Mouse (Mus musculus): ENCODE measurements at regions not wholly inside any gene's neighbourhood (a gene's known extent, or its start where the extent isn't known, plus 50 kb on each side); places are given as distances from the start of the nearest gene placed in this dataset.

DNA sequence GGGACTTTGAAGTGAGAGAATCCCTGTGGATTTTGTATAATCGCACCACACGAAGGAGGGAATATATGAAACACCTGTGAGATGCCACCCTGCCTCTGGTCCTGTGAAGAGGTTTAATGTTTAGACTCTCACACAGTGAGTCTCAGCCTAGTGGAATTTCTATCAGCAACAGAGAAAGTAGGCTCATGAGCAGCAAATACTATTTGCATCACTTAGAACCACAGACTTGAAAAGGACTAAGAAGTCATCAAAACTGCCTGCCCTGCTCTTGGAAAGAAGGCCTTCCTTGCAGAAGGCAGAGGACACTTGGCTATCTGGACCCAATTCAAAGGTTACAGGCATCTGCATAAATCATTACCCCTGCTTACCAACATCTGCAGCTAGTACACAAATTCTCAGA is 662.1 kb upstream of the Nrsn1 start:
- peak; percentile 35 for ATAC-seq (replicated peaks)
- H3K4me1 ChIP-seq = peaks cover 30% of the 10 kb centered on the region
- no peaks in the 10 kb centered on the region for H3K27me3 ChIP-seq (replicated peaks)
- peak overlapping the region; percentile 79 for H3K27ac ChIP-seq
- WGBS = 11% methylated on average over 2 of the region's 2 CpGs
- H3K4me2 ChIP-seq = no peak overlapping the region
- H3K36me3 ChIP-seq (replicated peaks) = no peaks in the 10 kb centered on the region
- H3K4me3 ChIP-seq = no peak overlapping the region
- no peaks in the 10 kb centered on the region for H3K9me3 ChIP-seq
- H3K9ac ChIP-seq = no peak overlapping the region

DNA sequence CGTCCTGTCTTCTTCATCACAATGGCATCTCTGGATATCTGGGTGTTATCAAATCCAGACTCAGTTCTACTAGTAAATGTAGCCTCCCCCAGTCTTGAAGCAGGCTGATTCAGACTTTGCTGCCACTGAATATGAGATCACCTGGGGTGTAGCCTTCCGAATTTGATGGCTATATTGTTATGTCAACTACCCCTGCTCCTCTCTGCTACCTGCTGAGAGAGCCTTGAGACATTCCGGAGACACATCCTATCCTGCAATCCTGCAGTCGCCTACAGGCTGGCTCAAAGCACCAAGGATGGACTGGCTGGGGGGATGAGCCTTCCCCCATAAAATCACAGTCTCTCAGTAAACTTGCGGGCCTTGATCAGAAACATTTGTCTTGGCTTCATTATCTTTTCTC is 655.4 kb upstream of the Nrsn1 start:
- Histone ChIP-seq H3K4me1 (no peaks in the 10 kb centered on the region), H3K9ac (no peak overlapping the region), H3K27me3 (replicated peaks) (no peaks in the 10 kb centered on the region), H3K4me2 (no peak overlapping the region), H3K4me3 (no peak overlapping the region), H3K27ac (no peak overlapping the region), H3K36me3 (replicated peaks) (no peaks in the 10 kb centered on the region), H3K9me3 (no peaks in the 10 kb centered on the region)
- no peak for ATAC-seq (replicated peaks)
- WGBS = 85% methylated on average over 5 of the region's 5 CpGs

DNA sequence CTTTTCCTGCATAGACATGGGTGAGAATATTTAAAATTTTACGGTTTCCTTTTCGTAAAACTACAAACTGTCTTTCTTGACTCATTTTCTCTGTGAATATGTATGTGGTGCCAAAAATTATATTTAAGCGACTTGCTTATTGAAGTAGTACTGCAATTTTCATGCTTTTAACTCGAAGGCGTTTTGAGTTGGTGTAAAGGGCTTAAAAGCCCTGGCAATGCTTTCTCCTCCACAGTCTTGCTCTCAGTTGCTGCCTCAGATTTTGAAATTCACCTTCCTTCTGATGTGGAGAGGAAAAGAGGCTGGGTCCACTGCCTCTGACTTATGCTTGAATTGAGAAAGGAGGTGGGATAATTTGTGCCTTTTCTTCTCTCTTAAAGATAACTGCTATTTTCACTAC is 629.6 kb upstream of the Nrsn1 start:
- no peaks in the 10 kb centered on the region for H3K27me3 ChIP-seq (replicated peaks)
- no peaks in the 10 kb centered on the region for H3K9me3 ChIP-seq
- no peaks in the 10 kb centered on the region for H3K36me3 ChIP-seq (replicated peaks)
- H3K9ac ChIP-seq = no peak overlapping the region
- peak overlapping the region; percentile 54; the same call in 1 of the 2 replicates for H3K27ac ChIP-seq
- peaks cover 3% of the 10 kb centered on the region for H3K4me1 ChIP-seq
- H3K4me2 ChIP-seq = 0 out of 2 replicates have a peak overlapping the region, but pooled peaks have one; percentile 15
- no peak overlapping the region for H3K4me3 ChIP-seq
- 66% methylated on average over 5 of the region's 5 CpGs for WGBS
- ATAC-seq (replicated peaks) = no peak

DNA sequence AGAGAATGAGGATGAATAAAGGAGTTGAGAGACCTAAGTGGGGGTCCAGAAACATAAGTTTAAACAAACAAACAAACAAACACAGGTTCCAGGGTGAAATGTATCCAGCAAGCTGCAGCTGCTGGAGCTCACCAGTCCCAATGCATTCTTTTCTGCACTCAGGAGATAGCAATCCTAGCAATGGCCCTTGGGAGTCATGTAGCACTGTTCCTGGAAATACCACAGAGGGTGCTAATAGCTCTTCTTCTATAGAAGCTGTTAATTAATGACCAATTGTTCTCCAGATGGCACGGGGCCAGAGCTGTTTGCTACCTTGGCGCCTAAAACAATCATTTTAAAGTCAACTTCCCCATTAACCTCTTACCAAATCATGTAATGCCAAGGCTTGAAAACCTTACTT is 622.8 kb upstream of the Nrsn1 start:
- no peaks in the 10 kb centered on the region for H3K27me3 ChIP-seq (replicated peaks)
- no peaks in the 10 kb centered on the region for H3K4me1 ChIP-seq
- H3K4me3 ChIP-seq = no peak overlapping the region
- no peak overlapping the region for H3K27ac ChIP-seq
- no peak overlapping the region for H3K9ac ChIP-seq
- no peaks in the 10 kb centered on the region for H3K36me3 ChIP-seq (replicated peaks)
- H3K4me2 ChIP-seq = no peak overlapping the region
- WGBS = 70% methylated on average over 2 of the region's 2 CpGs
- no peak for ATAC-seq (replicated peaks)
- no peaks in the 10 kb centered on the region for H3K9me3 ChIP-seq

DNA sequence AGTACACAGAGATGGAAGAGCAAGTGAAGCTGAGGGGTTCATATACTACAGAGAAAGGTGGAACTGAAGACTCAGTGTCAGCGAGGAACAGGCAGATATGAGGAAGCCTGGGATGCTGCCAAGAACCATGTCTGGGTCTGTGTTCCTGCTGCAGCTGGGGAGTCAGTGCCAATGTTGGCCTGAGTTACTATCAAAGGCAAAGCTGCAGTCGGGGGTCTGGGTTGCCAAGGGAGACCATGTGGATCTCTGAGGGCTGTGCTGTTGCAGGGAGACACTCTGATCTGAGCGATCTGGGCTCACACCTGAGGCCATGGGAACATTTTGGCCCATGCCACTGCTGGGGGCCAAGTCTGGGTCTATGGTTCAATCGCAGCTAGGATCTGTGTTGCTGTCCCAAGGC is 612.5 kb upstream of the Nrsn1 start:
- Histone ChIP-seq H3K4me2 (no peak overlapping the region), H3K4me1 (no peaks in the 10 kb centered on the region), H3K4me3 (no peak overlapping the region), H3K36me3 (replicated peaks) (no peaks in the 10 kb centered on the region), H3K27ac (no peak overlapping the region), H3K9me3 (no peaks in the 10 kb centered on the region), H3K27me3 (replicated peaks) (no peaks in the 10 kb centered on the region), H3K9ac (no peak overlapping the region)
- 65% methylated on average over 4 of the region's 4 CpGs for WGBS
- no peak; the same call in 1 of the 2 replicates for ATAC-seq (replicated peaks)

DNA sequence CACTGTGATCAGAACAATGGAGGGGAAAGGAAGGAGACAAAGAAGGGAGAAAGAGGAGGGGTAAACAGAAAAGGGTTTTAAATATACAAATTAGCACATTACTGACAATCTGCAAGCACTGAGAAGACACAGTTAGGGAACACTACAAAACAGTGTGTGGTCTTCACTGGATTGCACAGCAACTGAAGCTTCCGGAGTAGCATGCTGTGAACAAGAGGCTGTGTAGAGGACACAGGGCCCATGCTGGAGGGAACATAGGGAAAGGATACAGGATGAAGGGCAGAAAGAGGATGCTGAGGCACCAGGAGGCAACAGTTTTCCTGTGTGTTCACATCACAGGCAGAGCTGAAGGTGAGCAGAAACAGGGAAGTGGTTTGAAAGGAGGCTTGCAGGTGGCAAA is 598.6 kb upstream of the Nrsn1 start:
- no peak overlapping the region for H3K9ac ChIP-seq

DNA sequence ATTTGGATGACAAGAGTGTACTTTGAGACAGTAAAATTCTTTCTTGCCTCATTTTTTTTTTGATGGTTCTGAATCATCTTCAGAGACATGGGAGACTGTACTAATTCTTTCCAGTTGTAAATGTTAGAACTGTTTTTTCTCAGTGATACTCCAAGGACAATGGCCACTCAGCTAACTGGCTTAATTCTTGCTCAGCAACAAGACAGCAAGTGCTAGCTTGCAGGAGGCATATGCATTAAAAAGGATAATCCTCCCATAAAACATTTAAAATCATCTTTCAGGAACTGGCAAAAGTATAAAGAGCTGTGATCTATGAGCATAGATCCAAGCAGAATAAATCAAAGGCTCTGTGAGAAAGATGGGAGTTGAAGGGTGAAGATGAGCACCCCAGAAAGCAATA is 587.9 kb upstream of the Nrsn1 start:
- H3K27ac ChIP-seq = no peak overlapping the region
- no peak overlapping the region for H3K4me2 ChIP-seq
- H3K9ac ChIP-seq = no peak overlapping the region
- no peak for ATAC-seq (replicated peaks)
- no peak overlapping the region for H3K4me3 ChIP-seq
- H3K27me3 ChIP-seq (replicated peaks) = no peaks in the 10 kb centered on the region
- no peaks in the 10 kb centered on the region for H3K9me3 ChIP-seq
- H3K4me1 ChIP-seq = no peaks in the 10 kb centered on the region
- H3K36me3 ChIP-seq (replicated peaks) = no peaks in the 10 kb centered on the region

More for the DNA sequence above, 598.6 kb upstream of the Nrsn1 start:
- H3K27ac ChIP-seq = no peak overlapping the region
- no peak overlapping the region for H3K4me3 ChIP-seq
- ATAC-seq (replicated peaks) = no peak
- H3K9me3 ChIP-seq = no peaks in the 10 kb centered on the region
- no peaks in the 10 kb centered on the region for H3K27me3 ChIP-seq (replicated peaks)
- no peaks in the 10 kb centered on the region for H3K4me1 ChIP-seq
- H3K4me2 ChIP-seq = no peak overlapping the region
- WGBS = 54% methylated on average over 1 of the region's 1 CpGs
- no peaks in the 10 kb centered on the region for H3K36me3 ChIP-seq (replicated peaks)

DNA sequence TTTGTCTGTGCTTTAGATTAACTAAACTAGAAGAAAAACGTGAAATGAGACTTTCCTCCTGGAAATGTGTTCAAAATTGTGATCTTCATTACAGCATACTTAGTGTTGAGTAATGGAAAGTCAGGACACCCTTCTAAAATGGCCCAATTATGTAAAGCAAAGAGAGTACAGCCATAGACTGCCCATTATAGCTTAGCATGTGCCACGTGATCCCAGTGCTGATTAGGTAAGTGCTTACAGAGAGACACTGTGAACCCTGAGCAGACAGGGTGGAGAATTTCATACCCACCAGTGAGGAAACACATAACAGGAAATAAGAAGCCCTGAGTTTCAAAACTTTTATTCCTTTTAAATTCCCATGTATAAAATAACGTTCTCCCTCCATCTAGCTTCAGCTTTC is 587.3 kb upstream of the Nrsn1 start:
- Histone ChIP-seq H3K36me3 (replicated peaks) (no peaks in the 10 kb centered on the region), H3K27ac (no peak overlapping the region), H3K4me1 (no peaks in the 10 kb centered on the region), H3K9ac (no peak overlapping the region), H3K9me3 (no peaks in the 10 kb centered on the region), H3K4me2 (no peak overlapping the region), H3K4me3 (no peak overlapping the region), H3K27me3 (replicated peaks) (no peaks in the 10 kb centered on the region)
- ATAC-seq (replicated peaks) = no peak
- WGBS = 65% methylated on average over 3 of the region's 3 CpGs

DNA sequence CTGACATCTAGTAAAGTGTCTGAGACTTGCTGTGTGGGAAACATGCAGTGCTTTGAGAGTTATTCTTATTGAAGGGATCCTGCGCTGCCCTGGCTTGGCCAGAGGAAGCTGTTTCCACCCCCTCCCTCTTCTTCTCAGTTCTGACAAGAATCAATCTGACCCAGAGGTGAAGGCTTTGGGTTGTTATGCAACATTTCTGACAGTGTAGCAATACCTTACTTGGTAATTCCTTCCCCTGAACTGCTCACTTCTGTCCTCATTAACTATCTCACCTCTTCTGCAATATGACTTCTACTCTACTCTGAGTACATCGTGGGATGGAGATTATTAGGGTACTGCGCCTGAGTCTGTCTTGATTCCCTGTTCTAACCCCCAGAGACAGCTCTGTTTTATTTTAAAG is 586.8 kb upstream of the Nrsn1 start:
- Histone ChIP-seq H3K36me3 (replicated peaks) (no peaks in the 10 kb centered on the region), H3K9ac (no peak overlapping the region), H3K27ac (no peak overlapping the region), H3K4me2 (no peak overlapping the region), H3K4me1 (no peaks in the 10 kb centered on the region), H3K9me3 (no peaks in the 10 kb centered on the region), H3K27me3 (replicated peaks) (no peaks in the 10 kb centered on the region), H3K4me3 (no peak overlapping the region)
- WGBS = 72% methylated on average over 3 of the region's 3 CpGs
- ATAC-seq (replicated peaks) = no peak

DNA sequence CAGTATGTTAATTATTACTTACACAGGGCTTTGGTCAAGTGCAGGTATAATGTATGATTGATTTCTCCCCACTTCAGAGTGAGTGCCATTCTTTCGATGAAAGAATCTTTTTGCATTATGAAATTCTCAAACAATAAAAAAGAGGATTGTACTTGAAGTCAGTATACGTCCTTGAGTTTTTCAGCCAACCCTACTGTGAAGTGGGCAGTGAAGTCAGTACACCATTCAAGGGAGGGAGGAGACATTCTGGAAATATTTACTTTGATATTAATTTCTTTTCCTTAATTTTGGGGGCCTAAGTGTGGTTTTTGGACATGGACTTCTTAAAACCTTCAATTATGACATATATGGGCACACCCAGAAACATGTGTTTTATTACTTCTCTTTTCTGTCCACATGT is 586.2 kb upstream of the Nrsn1 start:
- H3K9me3 ChIP-seq = no peaks in the 10 kb centered on the region
- H3K27ac ChIP-seq = no peak overlapping the region
- no peaks in the 10 kb centered on the region for H3K4me1 ChIP-seq
- 70% methylated on average over 2 of the region's 2 CpGs for WGBS
- no peak for ATAC-seq (replicated peaks)
- no peaks in the 10 kb centered on the region for H3K36me3 ChIP-seq (replicated peaks)
- H3K4me3 ChIP-seq = no peak overlapping the region
- H3K9ac ChIP-seq = no peak overlapping the region
- no peaks in the 10 kb centered on the region for H3K27me3 ChIP-seq (replicated peaks)
- no peak overlapping the region for H3K4me2 ChIP-seq

DNA sequence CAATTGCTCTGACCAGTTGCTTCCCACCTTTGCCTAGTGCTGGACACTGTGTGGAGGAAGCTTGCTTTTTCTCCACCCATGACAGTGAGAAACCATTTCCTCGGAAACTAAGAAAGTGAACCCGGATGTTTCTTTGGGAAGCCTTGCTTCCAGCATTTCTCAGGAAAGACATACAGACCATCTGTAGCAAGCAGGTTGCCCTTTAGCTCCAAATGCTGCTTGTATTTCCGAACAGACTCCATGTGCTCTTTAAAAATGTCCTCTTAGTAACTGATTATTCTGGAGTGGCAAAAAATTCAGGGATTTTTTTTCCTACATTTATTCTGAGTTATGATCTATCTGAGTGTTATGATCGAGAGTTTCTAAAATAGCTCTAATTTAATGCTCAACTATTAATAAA is 577.9 kb upstream of the Nrsn1 start:
- ATAC-seq (replicated peaks) = no peak
- no peak overlapping the region for H3K4me2 ChIP-seq
- no peak overlapping the region for H3K9ac ChIP-seq
- no peaks in the 10 kb centered on the region for H3K9me3 ChIP-seq
- 85% methylated on average over 4 of the region's 4 CpGs for WGBS
- H3K27ac ChIP-seq = no peak overlapping the region
- no peaks in the 10 kb centered on the region for H3K4me1 ChIP-seq
- no peaks in the 10 kb centered on the region for H3K27me3 ChIP-seq (replicated peaks)
- H3K4me3 ChIP-seq = no peak overlapping the region
- no peaks in the 10 kb centered on the region for H3K36me3 ChIP-seq (replicated peaks)

DNA sequence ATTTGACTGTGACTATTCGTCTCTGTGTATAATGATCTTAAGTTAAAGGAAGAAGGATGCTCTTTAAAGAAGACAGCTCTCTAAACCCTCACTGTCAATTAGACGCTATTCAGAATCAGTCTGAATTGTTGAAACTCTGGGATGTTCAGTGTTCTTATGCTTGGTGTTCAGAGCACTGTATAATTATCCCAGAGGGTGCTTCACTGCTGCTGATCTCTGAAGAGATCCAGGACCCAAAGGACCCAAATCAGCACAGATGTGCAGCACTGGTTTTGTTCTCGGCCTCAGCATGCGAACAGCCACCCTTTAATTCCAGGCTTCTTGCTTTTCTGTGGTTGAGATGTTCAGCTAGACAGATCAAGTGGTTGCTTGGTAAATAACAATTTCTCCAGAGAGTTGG is 567.9 kb upstream of the Nrsn1 start:
- Histone ChIP-seq H3K27me3 (replicated peaks) (no peaks in the 10 kb centered on the region), H3K4me1 (no peaks in the 10 kb centered on the region), H3K4me2 (no peak overlapping the region), H3K9me3 (no peaks in the 10 kb centered on the region), H3K9ac (no peak overlapping the region), H3K27ac (no peak overlapping the region), H3K4me3 (no peak overlapping the region), H3K36me3 (replicated peaks) (no peaks in the 10 kb centered on the region)
- no peak for ATAC-seq (replicated peaks)
- WGBS = 66% methylated on average over 4 of the region's 4 CpGs

DNA sequence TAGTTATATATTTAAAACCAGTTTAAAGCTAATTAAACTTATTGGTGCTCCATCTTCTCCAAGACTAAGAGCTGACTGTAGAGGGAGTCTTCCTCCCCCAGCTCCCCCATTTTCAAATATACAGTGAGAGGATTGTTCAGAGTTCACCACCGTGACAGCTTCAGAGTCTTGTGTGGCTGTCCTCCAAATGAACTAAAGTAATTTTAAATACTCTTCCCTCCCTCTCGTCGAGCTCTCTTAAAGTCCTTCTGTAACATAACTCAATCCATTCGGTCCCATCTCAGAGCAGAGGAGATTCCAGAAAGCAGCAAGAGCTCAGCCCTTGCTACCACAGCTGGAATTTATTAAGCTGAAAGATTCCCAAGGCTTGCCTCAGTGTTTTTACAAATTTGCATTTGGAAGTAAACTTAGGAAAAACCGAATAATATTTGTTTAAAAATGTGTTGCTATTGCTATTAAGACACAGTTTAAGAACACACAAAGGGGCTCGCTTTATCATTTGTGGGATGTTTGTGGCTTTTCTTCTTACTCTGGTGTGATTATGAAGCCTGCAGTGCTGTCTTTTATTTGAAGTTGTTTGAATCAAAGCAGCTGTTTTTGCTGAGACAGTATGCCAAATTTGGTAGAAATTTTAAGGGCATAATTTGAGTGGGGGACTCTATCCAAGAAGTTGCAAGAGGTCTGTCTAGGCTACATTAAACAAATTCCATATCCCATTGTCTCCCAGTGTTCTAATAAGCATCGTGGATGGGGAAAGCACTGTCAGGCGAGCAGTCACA is 559.0 kb upstream of the Nrsn1 start:
- 65% methylated on average over 8 of the region's 8 CpGs for WGBS
- no peaks in the 10 kb centered on the region for H3K4me1 ChIP-seq
- H3K4me2 ChIP-seq = no peak overlapping the region
- H3K4me3 ChIP-seq = no peak overlapping the region
- no peaks in the 10 kb centered on the region for H3K9me3 ChIP-seq
- no peak overlapping the region for H3K27ac ChIP-seq
- ATAC-seq (replicated peaks) = no peak
- no peak overlapping the region for H3K9ac ChIP-seq
- no peaks in the 10 kb centered on the region for H3K27me3 ChIP-seq (replicated peaks)
- H3K36me3 ChIP-seq (replicated peaks) = no peaks in the 10 kb centered on the region
